Mouse (Mus musculus): ENCODE results near the gene Dnajb13.
A peak's percentile ranks its signal among the peaks of the same experiment; 100 is the strongest.

Dnajb13 gene

GRCm38 (mm10) chr7:100508670-100509069 is 6.1 kb downstream of the Dnajb13 start:
- no peak for DNase-seq (ENCODE audit: low spot score in 2 of 2)

GRCm38 (mm10) chr7:100506494-100506893 is 8.3 kb downstream of the Dnajb13 start:
- DNase-seq (ENCODE audit: low spot score in 2 of 2), result no peak

GRCm38 (mm10) chr7:100504740-100505487 is 9.8 kb downstream of the Dnajb13 start:
- no peak for DNase-seq (ENCODE audit: low spot score in 2 of 2)

GRCm38 (mm10) chr7:100503076-100503475 is 11.7 kb downstream of the Dnajb13 start:
- DNase-seq (ENCODE audit: low spot score in 2 of 2), result no peak

- no peak for DNase-seq (ENCODE audit: low spot score in 2 of 2)
Measured at GRCm38 (mm10) chr7:100502374-100502922, 12.3 kb downstream of the Dnajb13 start.

- no peak for DNase-seq (ENCODE audit: low spot score in 2 of 2)
Measured at GRCm38 (mm10) chr7:100501844-100502373, 12.9 kb downstream of the Dnajb13 start.

GRCm38 (mm10) chr7:100501027-100501843 is 13.5 kb downstream of the Dnajb13 start:
- DNase-seq (ENCODE audit: low spot score in 2 of 2), result no peak

GRCm38 (mm10) chr7:100500276-100500977 is 14.3 kb downstream of the Dnajb13 start:
- DNase-seq (ENCODE audit: low spot score in 2 of 2), result no peak

GRCm38 (mm10) chr7:100499465-100499864 is 15.3 kb downstream of the Dnajb13 start:
- DNase-seq (ENCODE audit: low spot score in 2 of 2), result no peak

- no peak for DNase-seq (ENCODE audit: low spot score in 2 of 2)
Measured at GRCm38 (mm10) chr7:100497982-100498381, 16.8 kb downstream of the Dnajb13 start.

- DNase-seq (ENCODE audit: low spot score in 2 of 2), result no peak
Measured at GRCm38 (mm10) chr7:100497402-100497801, 17.4 kb downstream of the Dnajb13 start.

GRCm38 (mm10) chr7:100496791-100497190 is 18.0 kb downstream of the Dnajb13 start:
- no peak for DNase-seq (ENCODE audit: low spot score in 2 of 2)

- no peak for DNase-seq (ENCODE audit: low spot score in 2 of 2)
Measured at GRCm38 (mm10) chr7:100496371-100496770, 18.4 kb downstream of the Dnajb13 start.

- peak in 1 of 2 experiments; percentile 79 for DNase-seq (ENCODE audit: low spot score in 2 of 2)
Measured at GRCm38 (mm10) chr7:100495581-100496251, 19.0 kb downstream of the Dnajb13 start.

- DNase-seq (ENCODE audit: low spot score in 2 of 2), result no peak
Measured at GRCm38 (mm10) chr7:100495042-100495441, 19.7 kb downstream of the Dnajb13 start.

GRCm38 (mm10) chr7:100494415-100494831 is 20.3 kb downstream of the Dnajb13 start:
- DNase-seq (ENCODE audit: low spot score in 2 of 2), result no peak

- no peak for DNase-seq (ENCODE audit: low spot score in 2 of 2)
Measured at GRCm38 (mm10) chr7:100493484-100494414, 21.0 kb downstream of the Dnajb13 start.

GRCm38 (mm10) chr7:100493117-100493483 is 21.7 kb downstream of the Dnajb13 start, which contains the start of gene Ucp2:
Ucp2 (plus strand) TSS chr7:100493337.
- peak; percentile 92 to 93 for DNase-seq (ENCODE audit: low spot score in 2 of 2)

- no peak for DNase-seq (ENCODE audit: low spot score in 2 of 2)
Measured at GRCm38 (mm10) chr7:100492391-100493116, 22.2 kb downstream of the Dnajb13 start.
